15 mouse cellular contexts compared by ENCODE assay signal in genomic region chr11:84948114-84948513, GRCm38 (mm10). TPM values are rescaled to one million over a fixed set of nuclear protein-coding genes. Genes with fewer than 3 reads are reported as not detected.
"Had no signal": no experiment of that assay in that cellular context is flagged by ENCODE, and none has a peak within 500 bp of the region (broad histone marks: within the 10 kb centered on the region; RNA-seq: fewer than 3 reads in every experiment).

No protein-coding gene starts in this region.

- H3K36me3 ChIP-seq: liver, embryonic 15.5 days; midbrain, embryonic 15.5 days; neural tube, embryonic 12.5 days had no signal

- ATAC-seq: lung, postnatal 0 days; midbrain, embryonic 15.5 days had no signal

- H3K27me3 ChIP-seq: midbrain, embryonic 15.5 days had no signal

- H3K4me3 ChIP-seq: layer of hippocampus, adult 2 months; liver, embryonic 15.5 days; midbrain, embryonic 15.5 days; neural tube, embryonic 12.5 days had no signal

- H3K4me2 ChIP-seq: liver, embryonic 11.5 days; liver, embryonic 15.5 days; midbrain, embryonic 15.5 days; neural tube, embryonic 12.5 days had no signal

- DNase-seq: lung, adult 2 months; lung, postnatal 36 days; right cerebral cortex, postnatal 4 days; spleen, adult 18-20 months; thymus, adult 18-20 months; thymus, postnatal 14 days had no signal

- H3K9ac ChIP-seq: liver, embryonic 15.5 days; midbrain, embryonic 15.5 days; neural tube, embryonic 12.5 days had no signal

- H3K27ac ChIP-seq: liver, embryonic 15.5 days; midbrain, embryonic 15.5 days; neural tube, embryonic 12.5 days had no signal

- H3K9me3 ChIP-seq: liver, embryonic 15.5 days; midbrain, embryonic 15.5 days; neural tube, embryonic 12.5 days had no signal

RNA-seq across cellular contexts. Expression of gene Car4, which starts 9.5 kb away (rescaled TPM):
- total RNA-seq: megakaryocyte progenitor cell, adult 5-6 weeks; monocyte, adult 5-6 weeks; neutrophil, adult 5-6 weeks had no signal
